Mouse (Mus musculus) kidney, adult 18-20 months (tissue): ENCODE measurements around the gene Myadm.

Source experiments
- DNase-seq: peaks from one replicate; pipeline ENCODE4 v3.0.0; 2021

Myadm gene

DNA sequence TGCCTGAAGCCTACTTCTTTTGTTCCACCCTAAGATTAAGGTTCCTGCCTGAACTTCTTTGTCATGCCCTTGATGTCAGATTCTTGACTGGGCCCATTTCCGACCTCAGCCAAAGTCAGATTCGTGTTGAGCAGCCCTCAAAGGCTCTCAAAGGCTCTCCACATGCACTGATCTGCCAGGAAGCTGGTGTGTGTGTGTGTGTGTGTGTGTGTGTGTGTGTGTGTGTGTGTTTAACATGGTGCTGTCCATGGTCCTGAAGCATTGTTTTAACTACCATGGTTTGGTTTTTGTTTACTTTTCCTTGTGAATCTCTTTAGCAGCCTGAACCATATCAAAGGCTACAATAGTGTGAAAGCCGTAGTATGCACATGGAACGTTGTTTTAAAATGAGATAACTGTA, 39.1 kb downstream of the Myadm start:
- DNase-seq: no peak

- DNase-seq: peak; percentile 80
Measured at GRCm38 (mm10) chr7:3329776-3330546, 41.1 kb downstream of the Myadm start.

DNA sequence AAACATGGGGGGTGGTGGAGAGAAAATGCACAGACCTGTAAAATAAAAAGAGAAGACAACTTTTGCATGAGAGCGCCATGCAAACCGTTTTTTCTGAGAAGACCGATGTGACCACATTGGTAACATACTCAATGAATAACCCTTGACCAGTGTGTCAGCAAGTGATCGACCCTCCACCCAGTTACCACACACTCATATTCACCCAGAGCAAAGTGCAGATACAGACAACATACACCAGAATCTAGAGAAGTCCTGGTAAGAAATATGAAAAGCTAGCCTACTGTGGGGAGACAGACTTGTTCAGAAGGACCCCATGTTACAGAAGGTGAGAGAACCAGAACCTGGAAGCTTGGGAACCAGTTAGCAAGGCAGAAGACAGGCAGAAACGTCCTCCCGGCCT, 42.3 kb downstream of the Myadm start:
- no peak for DNase-seq

DNA sequence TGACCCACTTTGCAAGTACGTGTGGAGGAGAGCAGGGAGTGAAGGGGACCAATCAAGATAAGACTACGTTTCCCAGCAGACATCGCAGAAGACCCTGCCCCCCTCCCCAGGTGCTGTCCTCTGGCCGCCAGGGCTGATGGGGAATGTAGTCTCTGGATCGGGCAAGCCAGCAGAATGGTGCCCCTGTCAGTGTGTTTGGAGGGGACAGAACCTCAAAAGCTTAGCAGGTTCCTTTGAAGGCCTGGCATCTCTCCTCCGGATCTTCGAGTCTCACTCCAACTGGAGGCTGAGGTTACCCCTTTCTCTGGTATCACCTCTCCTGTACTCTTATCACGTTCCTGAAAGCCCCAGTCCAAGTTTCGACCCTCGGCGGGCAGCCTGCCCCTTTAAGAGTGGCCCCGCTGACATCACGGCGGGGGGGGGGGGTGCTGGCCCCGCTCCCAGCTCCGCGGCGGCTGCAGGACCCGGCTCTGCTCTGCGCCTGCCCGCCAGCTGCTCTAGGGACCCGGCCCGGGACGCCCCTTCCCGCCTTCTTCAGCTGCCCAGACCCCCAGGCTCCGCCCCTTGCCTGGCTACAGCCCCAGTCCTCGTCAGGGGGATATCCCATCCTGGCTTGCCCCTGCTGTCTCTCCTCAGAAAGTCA, 42.8 kb downstream of the Myadm start:
- peak; percentile 46 for DNase-seq

DNA sequence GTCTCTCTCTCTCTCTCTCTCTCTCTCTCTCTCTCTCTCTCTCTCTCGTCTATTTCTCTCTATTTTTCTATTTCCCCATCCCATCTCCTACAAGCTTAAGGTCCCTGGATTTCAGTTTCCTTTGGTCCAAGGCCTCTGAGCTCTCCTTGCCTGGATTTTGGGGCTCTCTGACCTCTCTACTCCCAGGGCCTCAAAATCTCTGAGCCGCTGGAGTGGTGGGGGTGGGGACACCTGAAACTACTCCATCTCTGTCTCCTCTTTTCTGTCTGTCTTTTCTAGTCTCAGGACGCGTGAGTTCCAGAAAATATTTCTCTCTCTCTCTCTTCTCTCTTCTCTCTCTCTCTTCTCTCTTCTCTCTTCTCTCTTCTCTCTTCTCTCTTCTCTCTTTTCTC, 43.3 kb downstream of the Myadm start:
- DNase-seq: no peak

- no peak for DNase-seq
Measured at GRCm38 (mm10) chr7:3332619-3333521, 44.0 kb downstream of the Myadm start, which contains the start of gene Cacng7. Gene Cacng7 (plus strand): TSS chr7:3332955.

- DNase-seq: no peak
Measured at GRCm38 (mm10) chr7:3333542-3333941, 44.7 kb downstream of the Myadm start.

DNA sequence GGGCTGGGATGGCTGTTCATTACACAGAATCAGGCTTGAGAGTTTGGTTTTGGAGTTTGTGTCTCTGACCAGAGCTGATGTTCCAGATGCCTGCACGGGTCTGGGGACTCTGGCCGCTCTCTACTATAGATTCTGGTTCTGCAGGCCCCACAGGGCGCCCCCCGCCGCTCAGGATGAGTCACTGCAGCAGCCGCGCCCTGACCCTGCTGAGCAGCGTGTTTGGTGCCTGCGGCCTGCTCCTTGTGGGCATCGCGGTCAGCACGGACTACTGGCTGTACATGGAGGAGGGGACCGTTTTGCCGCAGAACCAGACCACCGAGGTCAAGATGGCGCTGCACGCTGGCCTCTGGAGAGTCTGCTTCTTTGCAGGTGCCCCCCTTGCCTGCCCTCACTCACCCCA, 47.5 kb downstream of the Myadm start:
- DNase-seq: no peak

DNA sequence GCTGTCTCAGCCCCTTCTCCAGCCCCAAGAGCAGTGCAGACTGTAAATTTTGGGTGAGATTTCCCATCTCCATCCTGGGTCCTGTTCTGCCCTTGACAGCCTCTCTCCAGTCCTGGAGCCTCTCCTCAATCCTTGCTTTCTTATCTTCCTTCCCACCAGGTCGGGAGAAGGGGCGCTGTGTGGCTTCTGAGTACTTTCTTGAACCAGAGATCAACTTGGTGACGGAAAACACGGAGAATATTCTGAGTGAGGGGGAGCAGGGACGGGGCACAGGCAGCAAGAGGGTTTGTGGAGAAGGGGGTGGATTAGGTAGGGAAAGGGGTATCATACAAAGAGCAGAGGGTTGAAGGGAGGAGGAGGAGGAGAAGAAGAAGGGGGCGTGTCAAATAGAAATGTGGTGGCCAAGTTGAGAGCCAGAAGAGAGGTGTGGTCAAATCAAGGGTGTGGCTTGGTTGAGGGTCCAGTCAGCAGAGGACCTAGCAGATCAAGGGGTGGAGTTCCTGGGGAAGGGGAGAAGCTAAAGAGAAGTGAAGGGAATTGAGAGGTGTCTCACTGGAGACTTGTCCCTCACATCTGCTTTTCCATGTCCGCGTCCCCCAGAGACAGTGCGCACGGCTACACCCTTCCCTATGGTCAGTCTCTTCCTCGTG, 49.5 kb downstream of the Myadm start:
- no peak for DNase-seq

DNA sequence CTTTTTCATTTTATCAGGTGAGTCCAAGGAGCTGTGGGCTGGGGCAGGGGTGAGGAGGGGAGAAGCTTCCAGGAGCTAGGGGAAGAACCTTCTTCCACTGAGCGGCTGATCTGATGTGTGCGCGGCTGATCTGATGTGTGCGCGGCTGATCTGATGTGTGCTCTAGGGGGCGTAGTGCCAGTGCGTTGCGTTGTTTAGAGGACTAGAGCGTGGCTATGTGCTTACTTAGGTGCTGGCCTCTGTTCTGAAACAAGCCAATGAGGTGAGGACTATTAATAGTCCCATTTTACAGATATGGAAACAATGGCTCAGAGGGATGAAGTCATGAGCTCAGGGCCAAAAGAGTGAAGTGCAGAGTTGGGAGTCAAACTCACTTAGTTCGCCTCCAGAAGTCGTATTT, 50.1 kb downstream of the Myadm start:
- no peak for DNase-seq

DNA sequence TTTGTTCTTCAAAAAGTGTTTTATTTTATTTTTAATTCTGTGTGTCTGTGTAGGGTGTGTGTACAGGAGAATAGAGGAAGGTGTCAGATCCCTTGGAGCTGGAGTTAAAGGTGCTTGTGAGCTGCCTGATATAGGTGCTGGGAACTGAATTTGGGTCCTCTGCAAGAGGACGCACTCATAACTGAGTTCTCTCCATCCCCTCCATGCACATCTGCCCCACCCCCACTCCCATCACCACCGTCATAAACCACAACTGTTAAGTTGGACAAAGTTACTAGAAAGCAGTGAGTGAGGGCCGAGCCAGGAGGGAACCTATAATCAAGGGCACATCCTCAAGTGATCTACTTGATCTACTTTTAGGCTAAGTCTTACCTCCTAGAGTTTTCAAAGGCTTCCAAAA, 55.0 kb downstream of the Myadm start:
- no peak for DNase-seq

DNA sequence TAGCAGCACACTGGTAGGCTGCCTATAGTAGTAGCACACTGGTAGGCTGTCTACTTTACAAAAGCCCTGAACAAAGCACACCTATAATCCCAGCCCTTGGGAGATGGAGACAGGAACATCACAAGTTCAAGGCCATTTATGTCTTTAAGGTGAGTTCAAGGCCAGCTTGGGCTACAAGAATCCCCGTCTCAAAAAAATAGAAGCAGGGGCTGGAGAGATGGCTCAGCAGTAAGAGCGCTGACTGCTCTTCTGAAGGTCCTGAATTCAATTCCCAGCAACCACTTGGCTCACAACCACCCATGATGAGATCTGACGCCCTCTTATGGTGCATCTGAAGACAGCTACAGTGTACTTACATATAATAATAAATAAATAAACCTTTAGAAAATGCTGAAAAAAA, 56.4 kb downstream of the Myadm start:
- no peak for DNase-seq

DNA sequence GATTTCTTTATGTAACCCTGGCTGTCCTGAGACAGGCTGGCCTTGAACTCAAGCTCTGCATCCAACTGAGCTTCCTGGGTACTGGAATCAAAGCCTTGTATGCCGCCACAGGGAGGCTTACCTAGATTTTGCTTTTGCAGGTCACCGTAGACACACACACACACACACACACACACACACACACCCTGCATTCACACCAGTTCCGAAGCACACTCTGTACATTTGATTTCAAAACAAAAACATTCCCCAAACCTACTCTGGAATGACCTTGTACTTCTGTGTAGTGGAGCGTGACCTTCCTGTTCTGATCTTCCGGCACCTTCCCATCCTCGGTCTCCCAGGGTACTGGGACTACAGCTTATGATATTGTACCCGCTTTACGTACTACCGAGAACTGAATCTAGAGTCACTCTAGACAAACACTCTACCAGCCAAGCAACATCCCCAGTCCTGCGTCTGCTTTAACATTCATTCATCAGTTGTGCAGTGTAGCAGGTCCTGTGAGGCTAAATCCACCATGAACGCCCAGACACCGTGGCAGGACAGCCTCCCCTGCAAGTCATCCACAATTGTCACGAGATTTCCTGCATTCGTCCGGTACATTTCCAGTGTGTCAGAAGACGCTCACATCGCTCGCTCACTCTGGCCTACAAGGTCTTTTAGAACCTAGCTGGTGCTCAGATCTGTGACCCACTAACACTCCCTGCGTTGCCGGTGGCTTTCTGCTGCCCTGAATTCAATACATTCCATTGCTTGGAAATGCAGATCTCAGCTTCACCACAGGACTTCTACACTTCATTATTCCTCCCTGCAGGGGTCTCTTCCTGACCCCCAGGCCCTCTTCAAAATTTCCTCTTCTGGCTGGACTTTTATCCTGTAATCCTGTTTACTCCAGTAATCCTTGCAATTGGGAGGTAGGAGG, 58.7 kb downstream of the Myadm start:
- no peak for DNase-seq

DNA sequence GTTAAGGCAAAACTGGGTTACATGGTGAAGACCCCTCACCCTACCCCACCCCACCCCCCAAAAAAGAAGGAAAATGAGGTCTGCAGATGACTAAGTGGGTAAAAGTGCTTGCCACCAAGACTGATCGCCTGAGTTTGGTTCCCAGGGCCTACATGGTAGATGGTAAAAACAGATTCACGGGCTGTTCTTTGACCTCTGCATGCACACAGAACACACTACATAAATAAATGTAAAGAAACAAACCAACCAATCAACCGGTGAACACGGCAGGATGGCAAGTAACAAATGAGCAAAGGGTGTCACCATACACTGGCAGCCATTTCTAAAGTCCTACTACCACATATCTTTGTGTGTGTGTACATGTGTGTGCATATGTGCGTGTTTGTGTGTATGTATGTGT, 59.4 kb downstream of the Myadm start:
- no peak for DNase-seq

DNA sequence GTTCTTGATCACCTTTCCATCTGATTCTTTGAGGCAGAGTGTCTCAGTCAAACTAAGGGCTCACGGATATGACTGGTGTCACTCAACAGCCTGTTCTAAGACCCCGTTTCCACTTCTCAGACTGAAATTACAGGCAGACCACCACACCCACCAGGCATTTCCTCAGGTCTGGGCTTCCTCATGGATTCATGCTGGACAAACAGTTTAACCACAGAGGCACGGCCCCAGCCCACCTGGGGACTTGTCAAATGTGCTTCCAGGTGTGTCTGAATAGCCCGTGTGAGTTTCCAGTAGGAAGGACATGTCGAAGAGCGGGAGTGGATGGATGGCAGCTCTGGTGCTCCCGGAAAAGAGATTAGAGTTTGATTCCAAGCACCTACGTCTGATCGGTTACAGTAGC, 60.9 kb downstream of the Myadm start:
- no peak for DNase-seq
